Mouse (Mus musculus): ENCODE measurements around the gene Lrrc28. TPM values are rescaled to one million over a fixed set of nuclear protein-coding genes. Genes with fewer than 3 reads are reported as not detected.

The Lrrc28 gene
- polyA plus RNA-seq, 2 experiments: 5.0 to 11.3 TPM

GRCm38 (mm10) chr7:67607669-67608347, 37.3 kb downstream of the Lrrc28 start:
- DNase-seq (ENCODE audit: low read depth in 3 of 3, low spot score in 3 of 3) (no peak), ATAC-seq (ENCODE audit: insufficient read depth) (no peak)
- H3K27ac ChIP-seq: no peak overlapping the region
- H3K4me1 ChIP-seq (replicated peaks; ENCODE audit: control insufficient read depth in 2 of 2, insufficient read depth in 2 of 2, low read length in 1 of 2): no peaks in the 10 kb centered on the region
- TF ChIP-seq EP300 (IDR thresholded peaks at IDR 0.05; ENCODE audit: low read depth) (no peak), CTCF (IDR thresholded peaks at IDR 0.05; ENCODE audit: low read depth) (no peak)
- 73% methylated on average over 5 of the region's 5 CpGs for WGBS (ENCODE audit: insufficient replicate concordance)
- no peaks in the 10 kb centered on the region for H3K27me3 ChIP-seq (ENCODE audit: control insufficient read depth, insufficient read depth, low read length)
- H3K9me3 ChIP-seq (ENCODE audit: control insufficient read depth, low read length): no peaks in the 10 kb centered on the region
- H3K4me3 ChIP-seq (ENCODE audit: insufficient read depth in 1 of 2, low read depth in 2 of 2, low read length in 2 of 2): no peak overlapping the region
- no peaks in the 10 kb centered on the region for H3K36me3 ChIP-seq (replicated peaks; ENCODE audit: control insufficient read depth, insufficient read depth, low read depth)
- H3K9ac ChIP-seq (replicated peaks): no peak overlapping the region
- no peak overlapping the region for H3K4me2 ChIP-seq (ENCODE audit: low read depth)

DNA sequence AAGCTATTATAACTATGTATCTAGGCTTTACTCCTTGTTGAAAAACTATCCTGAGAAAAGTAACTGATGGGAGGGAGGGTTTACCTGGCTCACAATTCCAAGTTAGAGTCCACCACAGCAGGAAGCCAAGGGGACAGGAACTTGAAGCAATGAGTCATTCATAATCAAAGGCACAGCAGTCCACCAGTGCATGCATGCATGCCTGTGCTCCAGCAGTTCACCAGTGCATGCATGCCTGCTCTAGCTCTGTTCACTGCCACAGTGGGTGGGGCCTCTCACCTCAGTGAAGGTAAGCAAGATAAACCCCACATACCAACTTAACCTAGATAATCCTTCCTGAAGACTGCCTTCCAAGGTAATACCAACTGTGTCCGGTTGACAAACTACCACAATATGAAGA, 38.8 kb downstream of the Lrrc28 start:
- Histone ChIP-seq H3K4me1 (replicated peaks; ENCODE audit: control insufficient read depth in 2 of 2, insufficient read depth in 2 of 2, low read length in 1 of 2) (no peaks in the 10 kb centered on the region), H3K4me2 (ENCODE audit: low read depth) (no peak overlapping the region), H3K9me3 (ENCODE audit: control insufficient read depth, low read length) (no peaks in the 10 kb centered on the region), H3K27ac (no peak overlapping the region), H3K4me3 (ENCODE audit: insufficient read depth in 1 of 2, low read depth in 2 of 2, low read length in 2 of 2) (no peak overlapping the region), H3K36me3 (replicated peaks; ENCODE audit: control insufficient read depth, insufficient read depth, low read depth) (no peaks in the 10 kb centered on the region), H3K9ac (replicated peaks) (no peak overlapping the region), H3K27me3 (ENCODE audit: control insufficient read depth, insufficient read depth, low read length) (no peaks in the 10 kb centered on the region)
- DNase-seq (ENCODE audit: low read depth in 3 of 3, low spot score in 3 of 3): no peak
- WGBS (ENCODE audit: insufficient replicate concordance): 73% methylated on average over 1 of the region's 1 CpGs
- TF ChIP-seq CTCF (IDR thresholded peaks at IDR 0.05; ENCODE audit: low read depth) (no peak), EP300 (IDR thresholded peaks at IDR 0.05; ENCODE audit: low read depth) (no peak)
- ATAC-seq (ENCODE audit: insufficient read depth): no peak

- Histone ChIP-seq H3K4me3 (ENCODE audit: insufficient read depth in 1 of 2, low read depth in 2 of 2, low read length in 2 of 2) (no peak overlapping the region), H3K27ac (no peak overlapping the region), H3K27me3 (ENCODE audit: control insufficient read depth, insufficient read depth, low read length) (no peaks in the 10 kb centered on the region), H3K4me1 (replicated peaks; ENCODE audit: control insufficient read depth in 2 of 2, insufficient read depth in 2 of 2, low read length in 1 of 2) (no peaks in the 10 kb centered on the region), H3K9me3 (ENCODE audit: control insufficient read depth, low read length) (no peaks in the 10 kb centered on the region), H3K36me3 (replicated peaks; ENCODE audit: control insufficient read depth, insufficient read depth, low read depth) (no peaks in the 10 kb centered on the region), H3K4me2 (ENCODE audit: low read depth) (no peak overlapping the region), H3K9ac (replicated peaks) (no peak overlapping the region)
- WGBS (ENCODE audit: insufficient replicate concordance): 63% methylated on average over 6 of the region's 6 CpGs
- TF ChIP-seq CTCF (IDR thresholded peaks at IDR 0.05; ENCODE audit: low read depth) (no peak), EP300 (IDR thresholded peaks at IDR 0.05; ENCODE audit: low read depth) (no peak)
- DNase-seq (ENCODE audit: low read depth in 3 of 3, low spot score in 3 of 3) (no peak), ATAC-seq (ENCODE audit: insufficient read depth) (no peak)
Observed at GRCm38 (mm10) chr7:67605114-67605513, 40.0 kb downstream of the Lrrc28 start.

- no peak for DNase-seq (ENCODE audit: low read depth in 3 of 3, low spot score in 3 of 3)
- 71% methylated on average over 3 of the region's 3 CpGs for WGBS (ENCODE audit: insufficient replicate concordance)
- TF ChIP-seq EP300 (IDR thresholded peaks at IDR 0.05; ENCODE audit: low read depth): no peak
- TF ChIP-seq CTCF (IDR thresholded peaks at IDR 0.05; ENCODE audit: low read depth): no peak
- peaks cover 0 to 2% of the 10 kb centered on the region in 2 experiments; a peak in 1 of 4 replicates for H3K4me1 ChIP-seq (replicated peaks; ENCODE audit: control insufficient read depth in 2 of 2, insufficient read depth in 2 of 2, low read length in 1 of 2)
- H3K27ac ChIP-seq: no peak overlapping the region
- no peak overlapping the region for H3K4me3 ChIP-seq (ENCODE audit: insufficient read depth in 1 of 2, low read depth in 2 of 2, low read length in 2 of 2)
- ATAC-seq (ENCODE audit: insufficient read depth): no peak
- no peak overlapping the region for H3K4me2 ChIP-seq (ENCODE audit: low read depth)
- no peaks in the 10 kb centered on the region for H3K9me3 ChIP-seq (ENCODE audit: control insufficient read depth, low read length)
- H3K27me3 ChIP-seq (ENCODE audit: control insufficient read depth, insufficient read depth, low read length): no peaks in the 10 kb centered on the region
- no peak overlapping the region for H3K9ac ChIP-seq (replicated peaks)
- H3K36me3 ChIP-seq (replicated peaks; ENCODE audit: control insufficient read depth, insufficient read depth, low read depth): no peaks in the 10 kb centered on the region
Observed at GRCm38 (mm10) chr7:67598050-67598449, 47.0 kb downstream of the Lrrc28 start.

GRCm38 (mm10) chr7:67596961-67597360, 48.1 kb downstream of the Lrrc28 start:
- no peaks in the 10 kb centered on the region for H3K9me3 ChIP-seq (ENCODE audit: control insufficient read depth, low read length)
- no peak for TF ChIP-seq CTCF (IDR thresholded peaks at IDR 0.05; ENCODE audit: low read depth)
- no peak for TF ChIP-seq EP300 (IDR thresholded peaks at IDR 0.05; ENCODE audit: low read depth)
- H3K27ac ChIP-seq: no peak overlapping the region
- H3K36me3 ChIP-seq (replicated peaks; ENCODE audit: control insufficient read depth, insufficient read depth, low read depth): no peaks in the 10 kb centered on the region
- H3K4me3 ChIP-seq (ENCODE audit: insufficient read depth in 1 of 2, low read depth in 2 of 2, low read length in 2 of 2): no peak overlapping the region
- 44% methylated on average over 1 of the region's 1 CpGs for WGBS (ENCODE audit: insufficient replicate concordance)
- ATAC-seq (ENCODE audit: insufficient read depth) (no peak), DNase-seq (ENCODE audit: low read depth in 3 of 3, low spot score in 3 of 3) (no peak)
- no peak overlapping the region for H3K4me2 ChIP-seq (ENCODE audit: low read depth)
- H3K27me3 ChIP-seq (ENCODE audit: control insufficient read depth, insufficient read depth, low read length): no peaks in the 10 kb centered on the region
- H3K4me1 ChIP-seq (replicated peaks; ENCODE audit: control insufficient read depth in 2 of 2, insufficient read depth in 2 of 2, low read length in 1 of 2): peaks cover 0 to 2% of the 10 kb centered on the region in 2 experiments; a peak in 1 of 4 replicates
- H3K9ac ChIP-seq (replicated peaks): no peak overlapping the region

Measured in liver, embryonic 14.5 days (tissue).